Mouse (Mus musculus) heart, adult 9 months (tissue): Measurements from ENCODE around the gene Nin.

ENCODE experiments used
- DNase-seq, 2 experiments: peaks; one replicate each; pipeline ENCODE4 v3.0.0; 2022; ENCODE audit warnings: low spot score in 2 of 2

The Nin gene

GRCm38 (mm10) chr12:70113351-70113750 lies at the start of gene Nin:
Nin (minus strand) TSS chr12:70113717.
- no peak for DNase-seq

DNA sequence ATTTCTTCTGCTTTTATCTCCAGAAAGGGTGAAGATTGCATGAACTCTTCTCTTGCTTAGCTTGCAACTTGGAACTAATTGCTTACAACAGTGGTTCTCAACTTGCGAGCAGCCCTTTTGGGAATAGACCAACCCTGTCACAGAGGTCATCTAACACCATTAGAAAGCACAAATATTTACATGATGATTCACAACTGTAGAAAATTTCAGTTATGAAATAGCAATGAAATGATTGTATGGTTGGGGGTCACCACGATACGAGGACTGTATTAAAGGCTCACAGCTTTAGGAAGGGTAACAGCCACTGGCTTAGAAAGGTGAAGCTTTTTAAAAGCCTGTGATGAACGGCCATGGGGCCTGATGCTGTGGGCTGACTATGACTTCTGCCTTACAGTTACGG lies 47.5 kb upstream of the Nin start:
- DNase-seq, result no peak

- no peak for DNase-seq
Observed at GRCm38 (mm10) chr12:70157292-70158066, 44.0 kb upstream of the Nin start.

DNA sequence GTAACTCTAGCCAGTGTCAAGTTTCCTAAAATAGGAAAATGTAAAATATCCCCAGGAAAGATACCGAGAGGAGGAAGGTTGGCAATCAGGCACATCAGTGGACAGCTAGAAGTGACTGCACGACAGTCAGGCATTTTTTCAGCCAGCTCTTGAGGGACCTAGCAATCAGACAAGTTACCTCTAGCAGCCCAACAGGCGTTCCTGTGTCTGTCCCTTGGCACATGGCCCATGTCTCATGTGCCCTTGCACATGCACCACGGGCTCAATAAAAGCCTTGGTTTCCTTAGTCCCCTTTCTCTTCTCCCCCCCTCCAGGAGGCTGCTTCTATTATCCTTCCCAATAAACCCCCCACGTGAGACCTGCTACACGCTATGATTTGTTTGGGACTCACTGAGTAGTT lies 42.7 kb upstream of the Nin start:
- DNase-seq, result no peak

GRCm38 (mm10) chr12:70153842-70154241 lies 40.3 kb upstream of the Nin start, which contains the start of gene Abhd12b:
Abhd12b (plus strand) TSS chr12:70154142.
- no peak for DNase-seq

GRCm38 (mm10) chr12:70148631-70149265 lies 35.2 kb upstream of the Nin start:
- DNase-seq, result no peak

DNA sequence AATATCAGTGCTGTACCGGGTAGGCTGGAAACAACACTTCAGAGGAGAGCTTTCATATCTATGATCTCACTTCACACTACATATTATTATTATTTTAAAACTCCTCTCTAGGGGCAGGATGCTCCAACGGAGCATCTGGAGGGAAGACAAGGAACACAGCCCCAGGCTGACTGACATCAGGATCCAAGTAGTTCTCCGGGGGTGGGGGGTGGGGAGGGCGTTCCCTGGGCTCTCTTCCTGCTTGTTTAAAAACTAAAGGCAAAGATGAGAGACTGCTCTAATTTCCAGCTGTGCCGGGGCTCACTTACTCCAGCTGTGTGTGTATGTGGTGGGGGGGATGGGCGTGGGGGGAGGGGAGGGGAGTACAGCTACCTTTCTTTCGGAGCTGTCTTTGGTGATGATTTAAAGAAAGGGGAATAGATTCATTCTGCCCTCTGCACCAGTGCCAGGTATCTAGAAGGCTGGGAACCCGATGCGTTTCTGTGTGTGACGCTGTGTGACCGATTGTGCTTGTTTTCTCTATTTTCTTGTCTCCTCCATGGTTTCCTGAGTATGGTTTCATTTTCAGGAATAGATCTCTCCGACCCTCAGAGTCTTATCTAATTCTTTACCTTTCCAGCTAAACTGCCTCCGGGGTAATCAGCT lies 34.6 kb upstream of the Nin start:
- peak in 1 of 2 experiments; percentile 25 for DNase-seq

DNA sequence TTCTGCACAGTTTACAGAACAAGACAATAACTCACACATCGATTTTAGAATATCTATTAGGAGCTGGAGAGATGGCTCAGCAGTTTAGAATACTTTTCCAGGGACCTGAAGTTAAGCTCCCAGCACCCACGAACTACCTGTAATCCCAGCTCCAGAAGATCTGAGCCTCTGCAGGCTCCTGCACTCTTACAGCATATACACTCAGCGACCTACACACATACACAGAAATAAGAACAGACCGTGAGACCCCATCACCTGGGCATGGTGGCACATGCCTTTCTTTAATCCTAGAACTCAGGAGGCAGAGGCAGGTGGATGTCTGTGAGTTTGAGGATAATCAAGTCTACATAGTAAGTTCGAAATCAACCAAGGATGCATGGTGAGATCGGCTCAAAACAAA lies 32.1 kb upstream of the Nin start:
- DNase-seq, result no peak

GRCm38 (mm10) chr12:70144637-70145448 lies 31.3 kb upstream of the Nin start:
- peak; percentile 48 to 60 for DNase-seq

DNA sequence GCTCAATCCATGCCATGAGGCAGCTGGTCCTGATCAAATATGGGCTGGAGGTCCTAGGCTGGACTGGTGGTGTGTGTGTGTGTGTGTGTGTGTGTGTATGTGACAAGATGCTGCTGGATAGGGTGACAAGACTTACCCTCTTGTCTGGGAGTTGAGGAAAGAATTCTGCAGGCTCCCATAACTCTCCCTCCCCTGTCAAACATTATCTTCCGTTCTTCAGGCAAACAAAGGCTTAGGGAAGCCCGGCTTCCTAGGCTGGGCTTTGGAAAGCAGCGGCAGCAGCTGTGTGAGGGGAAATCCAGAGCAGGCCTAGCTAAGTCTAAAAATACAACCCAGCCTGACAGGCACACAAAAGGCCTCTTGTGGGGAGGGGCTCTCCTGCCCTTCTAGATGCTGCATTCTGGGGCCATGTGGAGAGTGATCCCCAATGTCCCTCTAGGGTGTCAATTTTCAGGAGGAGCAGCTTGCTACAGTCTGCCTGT lies 30.6 kb upstream of the Nin start:
- DNase-seq, result peak in 1 of 2 experiments; percentile 43

DNA sequence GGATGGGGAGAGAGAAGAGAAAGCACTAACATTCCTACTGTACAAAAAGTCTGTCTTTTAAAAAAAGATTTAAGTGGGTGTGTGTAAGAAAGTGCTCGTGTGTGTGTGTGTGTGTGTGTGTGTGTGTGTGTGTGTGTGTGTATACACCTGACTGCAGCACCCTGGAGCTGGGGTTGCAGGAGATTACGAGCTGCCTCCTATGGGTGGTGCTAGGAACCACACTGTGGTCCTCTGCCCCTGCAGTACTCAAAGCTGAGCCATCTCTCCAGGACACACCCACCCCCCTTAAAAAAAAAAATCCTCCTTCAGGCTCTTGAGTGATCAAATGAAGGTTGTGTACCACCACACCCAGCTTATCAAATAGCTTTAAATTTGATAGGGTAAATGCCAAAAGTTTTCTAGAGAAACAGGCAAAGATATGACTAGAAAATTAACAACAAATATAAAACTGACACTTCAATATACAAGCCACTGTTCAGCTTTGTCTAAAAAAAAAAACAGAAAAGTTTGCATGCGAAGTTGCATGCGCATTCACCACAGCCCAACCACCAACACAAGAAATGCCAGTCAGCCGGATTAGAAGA lies 27.6 kb upstream of the Nin start:
- no peak for DNase-seq

DNA sequence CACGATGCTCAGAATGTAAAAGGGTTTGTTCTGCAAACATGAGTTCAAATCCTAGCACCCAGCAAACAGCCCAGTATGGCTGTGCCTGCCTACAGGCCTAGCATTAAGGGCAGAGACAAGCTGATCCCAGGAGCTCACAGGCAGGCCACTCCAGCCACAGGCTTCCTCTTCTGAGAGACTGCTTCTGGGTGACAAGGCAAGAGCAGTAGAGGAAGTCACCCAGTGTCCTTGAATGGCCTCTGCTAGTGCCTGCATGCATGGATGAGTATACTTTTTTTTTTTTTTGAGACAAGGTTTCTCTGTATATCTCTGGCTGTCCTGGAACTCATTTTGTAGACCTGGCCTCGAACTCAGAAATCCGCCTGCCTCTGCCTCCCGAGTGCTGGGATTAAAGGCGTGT lies 27.0 kb upstream of the Nin start:
- peak in 1 of 2 experiments; percentile 40 for DNase-seq

DNA sequence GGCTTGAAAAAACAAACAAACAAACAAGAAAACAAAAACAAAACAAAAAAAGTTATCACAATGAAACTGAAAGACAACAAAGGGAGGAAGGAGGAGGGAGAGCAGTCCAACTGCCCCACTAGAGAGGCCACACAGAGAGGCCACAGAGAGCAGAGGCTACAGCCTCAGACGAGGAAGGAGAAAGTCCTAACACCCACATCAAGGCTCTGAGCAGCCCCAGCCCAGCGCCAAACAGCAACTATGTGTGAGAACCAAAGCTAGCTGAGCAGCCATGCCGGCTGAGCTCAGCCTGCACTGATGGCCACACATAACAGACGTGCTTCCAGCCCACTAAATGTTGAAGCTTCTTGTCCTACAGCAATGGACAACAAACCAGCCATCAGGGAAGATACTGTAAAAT lies 26.4 kb upstream of the Nin start:
- no peak for DNase-seq

DNA sequence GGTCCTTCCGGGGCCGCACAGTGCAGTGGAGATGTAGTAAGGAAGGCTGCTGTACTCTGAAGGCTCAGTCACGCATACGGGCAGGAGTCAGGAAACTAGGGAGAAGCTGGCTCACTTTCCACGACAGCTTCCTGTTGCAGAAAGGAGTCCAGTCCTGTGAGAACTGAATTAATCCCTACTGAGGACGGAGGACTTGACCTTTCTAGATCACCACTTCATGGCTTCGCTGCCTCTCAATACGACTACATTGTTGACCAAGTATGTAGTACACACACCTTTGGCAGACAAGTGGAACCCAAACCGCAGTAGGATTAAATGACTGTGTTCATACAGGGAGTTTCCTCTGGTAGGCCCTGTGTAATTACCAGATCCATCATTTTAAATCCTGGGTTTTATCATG lies 24.1 kb upstream of the Nin start:
- no peak for DNase-seq

GRCm38 (mm10) chr12:70137095-70137494 lies 23.6 kb upstream of the Nin start:
- DNase-seq, result no peak

DNA sequence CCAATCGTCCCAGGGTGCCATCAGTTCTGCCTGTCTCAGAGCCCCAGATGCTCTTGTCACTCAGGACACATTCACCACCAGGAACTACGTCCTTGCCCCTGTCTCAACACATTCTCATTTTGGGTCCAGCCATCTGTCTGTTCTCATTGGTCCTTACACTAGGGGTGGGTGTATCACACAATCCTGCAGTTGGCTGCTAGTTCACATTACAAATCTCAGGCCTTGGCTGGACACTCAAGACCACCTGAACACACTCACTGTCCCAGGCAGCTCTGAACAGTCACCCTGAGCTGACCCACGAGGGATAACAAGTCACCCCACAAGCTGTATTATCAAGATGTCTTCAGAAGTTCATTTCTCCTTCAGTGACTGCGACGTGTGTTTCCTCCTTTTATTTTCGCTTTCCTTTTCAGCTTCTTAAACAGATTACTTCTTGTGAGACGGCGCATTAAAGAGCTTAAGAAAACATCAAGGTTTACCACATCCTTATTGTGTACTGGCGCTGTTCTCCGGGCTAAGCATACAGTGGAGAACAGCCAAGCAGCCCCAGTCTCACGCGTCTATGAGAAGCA lies 22.8 kb upstream of the Nin start:
- peak in 1 of 2 experiments; percentile 21 for DNase-seq

GRCm38 (mm10) chr12:70134627-70135235 lies 21.2 kb upstream of the Nin start:
- DNase-seq, result no peak

DNA sequence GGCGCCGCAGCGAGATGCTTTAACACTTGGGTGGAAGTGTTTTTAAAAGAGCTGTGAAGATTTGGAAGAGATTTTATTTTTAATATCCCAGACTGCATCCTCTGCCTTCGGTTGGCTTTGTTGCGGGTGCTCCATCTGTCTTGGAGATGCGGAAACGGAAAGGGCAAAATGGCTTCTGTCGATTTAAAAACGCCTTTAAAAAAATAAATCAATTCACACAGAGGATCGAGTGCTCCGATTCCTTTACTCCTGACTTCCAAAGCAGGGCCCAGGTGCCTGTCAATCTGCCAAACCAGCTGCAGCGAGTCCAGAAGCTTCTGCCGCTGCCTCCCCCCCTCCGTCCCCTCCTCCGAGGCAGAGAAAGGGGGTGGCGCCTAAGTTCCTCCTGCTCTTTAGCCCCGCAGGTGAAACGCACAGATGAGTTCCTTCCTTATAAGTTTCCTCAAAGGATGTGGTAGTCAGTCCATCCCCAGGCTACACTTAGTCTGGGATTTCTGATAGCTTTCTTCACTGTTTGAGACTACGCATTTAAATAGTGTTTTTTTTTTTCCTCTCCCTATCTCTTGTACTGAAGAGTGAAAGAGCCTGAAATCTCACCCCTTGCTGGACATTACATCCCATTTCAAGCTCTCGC lies 17.6 kb upstream of the Nin start:
- DNase-seq, result no peak

GRCm38 (mm10) chr12:70129105-70129504 lies 15.6 kb upstream of the Nin start:
- DNase-seq, result no peak

- DNase-seq, result no peak
Observed at GRCm38 (mm10) chr12:70126626-70127025, 13.1 kb upstream of the Nin start.
